Comparison of ENCODE assay signal across 17 mouse cellular contexts in the genomic region with DNA sequence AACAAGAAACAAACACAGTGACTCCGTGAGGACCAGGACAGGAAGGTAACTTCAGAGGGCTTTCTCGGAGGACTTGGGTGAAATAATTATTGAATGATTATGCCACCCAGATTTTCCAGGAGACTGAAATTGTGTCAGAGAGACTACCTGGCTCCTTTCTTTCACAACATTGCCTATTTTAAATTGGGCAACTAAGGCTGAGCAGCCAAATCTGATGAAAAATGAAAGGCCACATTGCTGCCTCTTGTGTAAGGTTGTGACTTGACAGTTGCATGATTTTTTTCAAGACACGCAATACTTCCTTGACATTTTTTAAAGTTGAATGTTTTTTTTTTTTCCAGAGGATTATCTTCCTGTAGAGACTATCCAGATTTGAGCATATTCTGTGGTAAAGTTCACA.
"Had no signal": no experiment of that assay in that cellular context is flagged by ENCODE, and none has a peak within 500 bp of the region (broad histone marks: within the 10 kb centered on the region; RNA-seq: fewer than 3 reads in every experiment).

No protein-coding gene starts in this region.

- H3K4me3 ChIP-seq: lung, embryonic 15.5 days; megakaryocyte, embryonic 14.5 days; midbrain, embryonic 13.5 days; midbrain, embryonic 15.5 days; neural tube, embryonic 12.5 days had no signal

- H3K36me3 ChIP-seq: lung, embryonic 15.5 days; midbrain, embryonic 13.5 days; midbrain, embryonic 15.5 days; neural tube, embryonic 12.5 days had no signal

- H3K27me3 ChIP-seq: lung, embryonic 15.5 days; midbrain, embryonic 13.5 days; midbrain, embryonic 15.5 days; neural tube, embryonic 12.5 days had no signal

- H3K27ac ChIP-seq: lung, embryonic 15.5 days; macrophage; midbrain, embryonic 13.5 days; midbrain, embryonic 15.5 days; neural tube, embryonic 12.5 days had no signal

- DNase-seq: liver, postnatal 0 days; lung, adult 2 months; lung, postnatal 14 days; lung, postnatal 36 days; right cerebral cortex, adult 18-20 months; right cerebral cortex, postnatal 25 days; right cerebral cortex, postnatal 4 days; spleen, adult 18-20 months; thymus, adult 18-20 months; thymus, postnatal 14 days; thymus, postnatal 36 days had no signal

- H3K4me1 ChIP-seq: lung, embryonic 15.5 days; megakaryocyte, embryonic 14.5 days; midbrain, embryonic 13.5 days; midbrain, embryonic 15.5 days; neural tube, embryonic 12.5 days had no signal

- H3K9ac ChIP-seq: liver, postnatal 0 days; lung, embryonic 15.5 days; midbrain, embryonic 13.5 days; midbrain, embryonic 15.5 days; neural tube, embryonic 12.5 days had no signal
